Mouse (Mus musculus): ENCODE data around the gene Tgfb2.

Gene Tgfb2

DNA sequence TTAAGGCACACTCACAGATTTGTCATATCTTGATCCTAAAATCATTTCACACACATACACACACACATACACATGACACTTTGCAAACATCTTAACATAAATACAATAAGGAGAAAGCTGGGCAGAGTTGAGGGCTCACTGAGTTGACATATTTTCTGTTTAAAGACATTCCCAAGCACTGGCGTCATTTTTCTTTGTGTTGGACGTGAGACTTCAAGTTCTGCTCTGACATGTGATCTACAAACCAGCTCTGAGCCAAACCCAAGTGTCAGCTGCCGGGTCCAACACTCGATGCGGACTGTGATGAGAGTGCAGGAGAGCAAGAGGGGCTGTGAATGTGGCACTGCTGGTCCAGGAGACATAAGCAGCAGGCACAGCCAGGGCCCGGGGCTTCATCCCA lies 123.7 kb downstream of the Tgfb2 start:
- DNase-seq (ENCODE audit: low read depth, low spot score) = no peak

DNA sequence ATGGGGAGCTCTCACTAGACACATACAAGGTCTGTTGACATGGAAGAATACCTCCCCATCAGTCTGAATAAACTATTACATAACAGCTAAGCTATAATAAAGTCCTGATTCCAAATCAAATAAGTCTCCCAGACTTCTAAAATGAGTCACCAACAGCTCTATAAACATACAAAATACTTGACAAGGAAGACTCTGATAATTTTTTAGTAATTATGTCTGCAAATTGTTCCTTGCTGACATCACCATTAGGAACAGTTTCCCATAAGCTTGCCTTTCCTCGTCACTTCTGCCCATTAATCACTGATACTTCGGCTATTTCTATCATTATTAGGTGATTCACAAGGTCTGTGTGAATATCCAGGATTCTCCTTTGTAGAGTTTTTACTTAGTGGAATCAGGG lies 124.1 kb downstream of the Tgfb2 start:
- DNase-seq (ENCODE audit: low read depth, low spot score) = no peak

DNA sequence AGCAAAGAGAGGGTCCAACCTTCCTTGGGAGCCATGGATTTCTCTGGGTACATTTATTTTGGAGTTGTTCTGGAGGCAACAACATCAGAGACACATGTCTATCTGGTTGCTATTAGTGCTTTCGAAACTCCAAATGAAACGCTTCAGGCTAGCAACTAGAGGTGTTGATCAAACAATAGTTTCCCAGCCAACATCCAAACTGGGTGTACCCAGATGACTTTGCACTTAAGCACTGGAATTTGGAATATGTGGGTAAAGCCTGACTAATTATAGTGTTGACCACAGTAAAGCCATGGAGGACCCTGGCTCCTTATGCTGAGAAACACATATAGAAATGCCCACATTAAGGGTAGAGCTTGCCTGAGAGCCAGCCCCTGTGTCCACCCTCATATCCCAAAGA lies 124.7 kb downstream of the Tgfb2 start:
- DNase-seq (ENCODE audit: low read depth, low spot score) = no peak

DNA sequence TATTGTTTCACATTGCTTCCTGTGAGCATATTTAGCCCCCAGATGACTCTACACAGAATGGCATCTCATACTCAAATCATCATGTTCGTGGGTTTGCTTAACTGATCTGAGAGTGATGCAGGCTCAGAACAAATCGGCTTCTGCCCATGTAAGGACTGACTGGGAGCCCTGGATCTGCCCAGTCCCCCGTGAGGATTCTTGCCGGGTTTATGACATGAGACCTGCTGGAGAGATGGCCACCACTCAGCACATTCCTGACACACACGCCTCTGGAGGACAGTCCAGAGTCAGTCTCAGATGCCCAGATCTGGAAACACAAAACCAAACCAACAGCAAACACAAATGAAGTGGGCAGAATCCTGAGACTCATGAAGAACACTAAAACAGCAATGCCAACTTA lies 128.5 kb downstream of the Tgfb2 start:
- DNase-seq (ENCODE audit: low read depth, low spot score) = no peak

DNA sequence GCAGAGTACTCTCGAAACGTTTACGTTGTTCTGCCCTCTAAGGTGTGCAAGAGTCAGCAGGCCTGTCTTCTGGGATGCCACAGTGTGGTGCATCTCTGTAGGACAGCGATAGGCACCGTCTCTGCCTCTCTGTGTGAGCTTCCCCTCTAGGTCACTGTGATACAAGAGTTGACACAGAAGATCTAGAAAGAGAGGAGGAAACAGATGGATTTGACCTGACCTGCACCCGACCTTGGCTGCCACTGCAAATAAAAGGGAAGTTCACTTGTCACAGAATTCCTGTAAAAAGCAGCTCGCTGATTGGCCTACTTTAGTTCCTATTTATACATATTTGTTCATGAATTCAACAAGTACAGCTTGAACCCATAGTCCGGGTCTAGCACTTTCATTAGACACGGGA lies 130.2 kb downstream of the Tgfb2 start:
- no peak for DNase-seq (ENCODE audit: low read depth, low spot score)

DNA sequence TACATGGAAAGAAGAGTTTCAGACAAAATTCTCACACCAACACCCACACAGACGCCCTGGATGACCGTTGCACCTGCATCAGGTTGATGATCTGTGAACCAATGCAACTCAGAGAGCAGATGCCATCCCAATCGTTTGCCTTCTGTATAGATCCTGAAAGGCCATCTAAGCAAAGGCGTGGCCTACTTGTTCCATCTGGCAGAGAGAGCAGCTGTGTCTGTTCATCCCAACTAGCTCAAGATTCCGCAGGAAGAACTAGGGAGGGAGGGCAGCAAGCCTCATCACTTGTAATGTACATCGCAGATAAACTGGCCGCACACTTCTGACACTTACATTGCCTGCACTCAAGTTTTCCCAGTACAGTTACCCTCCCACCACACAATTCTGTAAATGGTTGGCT lies 130.7 kb downstream of the Tgfb2 start:
- DNase-seq (ENCODE audit: low read depth, low spot score) = no peak

Measured in WW6 (cell line).